Mouse (Mus musculus) erythroblast, embryonic 14.5 days (primary cell): Measurements from ENCODE around the gene Clasrp. TPM values are rescaled to one million over a fixed set of nuclear protein-coding genes. Genes with fewer than 3 reads are reported as not detected.

Source experiments
- H3K27me3 ChIP-seq: 2 replicates; pipeline ENCODE4 v1.6.1; 2012; ENCODE audit warnings: inconsistent platforms; ENCODE audit not compliant: control insufficient read depth
- H3K36me3 ChIP-seq: 2 replicates; pipeline ENCODE4 v1.6.1; 2012; ENCODE audit warnings: mild to moderate bottlenecking, inconsistent platforms; ENCODE audit not compliant: control insufficient read depth
- H3K4me1 ChIP-seq: 2 replicates; pipeline ENCODE4 v1.6.1; 2012; ENCODE audit warnings: inconsistent platforms; ENCODE audit not compliant: control insufficient read depth
- H3K4me3 ChIP-seq: replicated peaks from 2 replicates; pipeline ENCODE3; 2012; ENCODE audit warnings: moderate library complexity, mild to moderate bottlenecking, inconsistent platforms
- H3K9me3 ChIP-seq: 2 replicates; pipeline ENCODE4 v1.6.1; 2012; ENCODE audit warnings: low read length, inconsistent platforms, mixed read lengths; ENCODE audit not compliant: control insufficient read depth
- GATA1 ChIP-seq: IDR thresholded peaks from 2 replicates; pipeline ENCODE4 v1.6.1; 2012; ENCODE audit warnings: low read length, inconsistent platforms, mixed read lengths
- TAL1 ChIP-seq: IDR thresholded peaks from 3 replicates; pipeline ENCODE4 v1.6.1; 2012; ENCODE audit warnings: low read length, inconsistent platforms, mixed read lengths
- polyA plus RNA-seq: library from polyadenylated mRNA; stranded (reverse); fragments of >175 nt; gene quantifications from 2 replicates; pipeline ENCODE4 v1.2.3, GENCODE M21; 2012

Gene Clasrp
- polyA plus RNA-seq, 1 experiment: 10.2 TPM

DNA sequence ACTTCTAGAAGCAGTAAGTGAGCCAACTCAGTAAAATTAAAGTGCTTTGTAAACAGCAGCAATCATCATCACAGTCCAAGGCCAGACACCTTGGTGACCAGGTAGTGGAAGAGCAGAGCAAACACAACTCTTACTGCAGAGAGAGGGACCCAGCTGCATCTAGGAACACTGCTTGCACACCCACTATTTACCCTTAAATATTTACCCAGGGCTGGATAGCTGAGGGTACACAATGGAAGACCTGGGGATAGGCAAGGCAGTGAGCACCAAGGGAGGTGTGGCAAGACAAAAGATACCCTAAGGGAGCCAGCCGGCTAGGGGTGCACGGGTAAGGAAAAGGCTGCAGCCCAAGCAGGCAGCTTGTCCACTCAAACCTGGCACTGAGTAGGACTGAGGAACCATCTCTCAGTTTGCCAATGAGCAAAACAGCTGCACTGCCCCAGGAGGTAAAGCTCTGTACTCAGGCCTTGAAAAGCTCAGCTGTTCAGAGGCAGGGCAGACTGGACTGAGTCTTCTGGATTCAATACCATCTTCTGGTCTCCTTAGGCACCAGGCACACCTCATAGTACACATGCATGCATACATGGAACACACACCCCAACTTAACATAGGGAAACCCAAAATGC lies 56.8 kb downstream of the Clasrp start:
- H3K27me3 ChIP-seq: no peaks in the 10 kb centered on the region
- H3K9me3 ChIP-seq: no peaks in the 10 kb centered on the region
- TF ChIP-seq GATA1: no peak
- no peak for TF ChIP-seq TAL1
- peaks cover 94% of the 10 kb centered on the region for H3K36me3 ChIP-seq
- peaks cover 58% of the 10 kb centered on the region for H3K4me1 ChIP-seq
- no peak overlapping the region for H3K4me3 ChIP-seq

DNA sequence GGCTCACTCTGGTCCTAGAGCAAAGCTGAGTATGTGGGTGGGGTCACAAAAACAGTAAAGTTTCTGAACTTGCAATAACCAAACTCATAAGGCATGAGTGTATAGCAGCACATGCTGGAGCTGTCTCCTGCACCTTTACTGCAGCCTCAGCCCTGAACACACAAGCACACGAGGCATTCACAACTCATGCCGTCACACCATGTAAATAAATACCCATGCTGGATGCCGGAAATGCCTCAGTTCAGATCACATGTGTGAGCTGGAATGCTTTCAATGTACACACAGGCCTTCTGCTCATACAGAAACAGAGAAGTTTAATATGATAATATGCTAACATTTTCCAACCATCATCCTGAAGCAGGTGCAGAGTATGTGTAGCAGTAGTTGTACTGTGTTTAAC lies 58.3 kb downstream of the Clasrp start:
- no peaks in the 10 kb centered on the region for H3K27me3 ChIP-seq
- peaks cover 94% of the 10 kb centered on the region for H3K36me3 ChIP-seq
- H3K9me3 ChIP-seq: no peaks in the 10 kb centered on the region
- peaks cover 61% of the 10 kb centered on the region for H3K4me1 ChIP-seq
- TF ChIP-seq TAL1 (no peak), GATA1 (no peak)
- H3K4me3 ChIP-seq: no peak overlapping the region

DNA sequence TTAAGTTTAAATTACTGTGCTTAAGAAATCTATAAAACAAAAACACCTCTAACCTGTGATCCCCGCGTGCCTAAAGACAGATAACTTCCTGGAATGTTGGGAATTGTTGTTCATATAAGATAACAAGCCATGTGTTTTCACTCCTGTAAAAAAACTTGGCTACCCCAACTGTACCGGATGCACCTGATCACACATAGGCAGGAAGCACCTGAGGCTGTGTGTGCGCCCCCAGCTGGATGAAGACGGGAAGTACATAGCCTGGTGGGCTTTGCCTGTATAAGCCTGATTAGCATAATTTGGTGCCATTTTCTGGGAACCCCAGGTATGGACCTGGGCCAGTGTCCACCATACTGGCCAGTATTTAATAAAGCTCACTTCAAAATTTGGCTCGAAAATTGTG lies 60.7 kb downstream of the Clasrp start:
- TF ChIP-seq GATA1: no peak
- no peak for TF ChIP-seq TAL1
- Histone ChIP-seq H3K36me3 (peaks cover 90% of the 10 kb centered on the region), H3K27me3 (no peaks in the 10 kb centered on the region), H3K4me1 (peaks cover 58% of the 10 kb centered on the region), H3K4me3 (no peak overlapping the region), H3K9me3 (no peaks in the 10 kb centered on the region)

DNA sequence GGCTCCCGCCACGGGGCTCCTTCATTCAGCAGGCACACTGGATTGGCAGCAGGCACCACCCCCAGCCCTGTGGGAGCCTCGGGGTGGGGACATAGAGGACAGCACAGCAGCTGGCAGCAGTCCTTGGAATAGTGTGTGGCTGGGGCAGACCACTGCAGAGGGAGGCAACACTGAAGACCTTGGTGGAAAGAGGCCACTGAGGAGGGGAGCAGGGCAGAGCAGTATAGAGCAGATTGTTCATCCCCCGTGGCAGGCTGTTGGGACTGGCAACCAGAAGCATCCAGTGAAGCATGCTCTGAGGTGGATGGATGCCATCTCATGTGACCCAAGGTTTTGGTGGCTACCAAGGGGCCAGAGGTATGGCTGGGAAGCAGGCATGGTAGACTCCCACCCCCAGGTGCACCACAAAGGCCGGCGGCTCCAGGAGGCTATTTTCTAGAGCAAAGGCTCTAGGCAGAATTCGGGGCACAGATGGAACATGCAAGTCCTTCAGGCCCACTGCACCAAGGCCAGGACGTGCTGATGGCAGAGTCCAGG lies 62.1 kb downstream of the Clasrp start:
- Histone ChIP-seq H3K9me3 (no peaks in the 10 kb centered on the region), H3K4me1 (peaks cover 52% of the 10 kb centered on the region), H3K27me3 (no peaks in the 10 kb centered on the region), H3K4me3 (no peak overlapping the region), H3K36me3 (peaks cover 89% of the 10 kb centered on the region)
- TF ChIP-seq GATA1: no peak
- TF ChIP-seq TAL1: no peak

DNA sequence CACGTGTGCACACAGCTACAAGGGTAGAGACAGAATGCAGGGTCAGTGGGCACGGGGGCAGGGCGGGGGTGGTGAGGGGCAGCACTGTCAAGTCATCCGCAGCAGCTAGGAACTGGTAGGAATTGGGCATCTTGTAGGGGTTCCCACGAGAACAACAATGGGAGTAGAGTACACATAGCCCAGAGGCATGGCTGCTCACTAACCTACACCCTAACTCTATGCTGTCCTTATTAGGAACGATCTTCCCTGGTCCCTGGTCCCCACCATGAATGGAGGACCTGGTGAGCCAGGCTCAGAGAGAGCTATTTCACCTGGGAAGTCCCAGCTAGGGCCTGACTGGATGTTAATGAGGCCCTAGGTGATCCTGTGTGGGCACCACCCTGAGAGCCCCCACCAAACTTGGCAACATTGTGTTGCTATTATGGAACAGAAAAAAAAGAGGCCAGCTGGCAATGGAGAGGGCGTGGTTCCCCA lies 62.6 kb downstream of the Clasrp start:
- no peak for TF ChIP-seq TAL1
- TF ChIP-seq GATA1: no peak
- Histone ChIP-seq H3K4me3 (no peak overlapping the region), H3K27me3 (no peaks in the 10 kb centered on the region), H3K36me3 (peaks cover 88% of the 10 kb centered on the region), H3K9me3 (no peaks in the 10 kb centered on the region), H3K4me1 (peaks cover 50% of the 10 kb centered on the region)

DNA sequence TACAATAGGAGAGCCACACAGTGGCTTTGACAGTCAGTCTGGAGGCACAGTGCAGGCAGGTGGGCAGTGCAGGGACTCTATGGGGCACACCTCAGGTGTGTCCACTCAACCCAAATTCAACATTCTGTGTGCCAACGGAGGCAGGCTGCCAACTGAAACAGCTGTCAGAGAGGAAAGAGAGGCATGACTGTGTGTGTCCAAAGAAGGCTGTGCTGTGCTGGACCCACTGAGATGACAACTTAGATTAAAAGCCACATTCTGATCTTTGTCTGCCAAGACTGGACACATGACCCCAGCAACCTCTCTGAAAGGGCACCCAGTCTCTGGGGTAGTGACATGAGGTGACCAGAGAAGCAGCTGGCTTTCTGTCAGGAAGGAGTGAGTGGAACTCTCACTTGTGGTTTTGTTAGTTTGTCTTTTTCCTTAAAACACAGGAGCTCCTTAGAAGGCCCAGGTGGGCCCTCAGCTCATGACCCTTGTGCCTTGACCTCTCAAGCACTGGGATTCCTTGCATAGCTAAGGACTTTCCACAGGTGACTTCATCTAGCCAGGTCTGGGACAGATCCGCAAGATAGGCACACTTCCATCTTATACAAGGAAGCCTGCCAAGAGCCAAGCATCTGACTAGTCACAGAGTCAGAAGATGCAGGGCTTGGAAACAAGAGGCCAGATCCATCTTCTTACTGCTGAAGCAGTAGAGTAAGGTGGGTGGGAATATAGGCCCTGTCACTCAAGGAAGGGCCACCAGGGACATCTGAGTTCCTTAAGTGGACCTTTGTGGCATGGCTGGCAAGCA lies 63.3 kb downstream of the Clasrp start:
- TF ChIP-seq GATA1 (no peak), TAL1 (no peak)
- Histone ChIP-seq H3K27me3 (no peaks in the 10 kb centered on the region), H3K4me3 (no peak overlapping the region), H3K36me3 (peaks cover 88% of the 10 kb centered on the region), H3K4me1 (peaks cover 48% of the 10 kb centered on the region), H3K9me3 (no peaks in the 10 kb centered on the region)

DNA sequence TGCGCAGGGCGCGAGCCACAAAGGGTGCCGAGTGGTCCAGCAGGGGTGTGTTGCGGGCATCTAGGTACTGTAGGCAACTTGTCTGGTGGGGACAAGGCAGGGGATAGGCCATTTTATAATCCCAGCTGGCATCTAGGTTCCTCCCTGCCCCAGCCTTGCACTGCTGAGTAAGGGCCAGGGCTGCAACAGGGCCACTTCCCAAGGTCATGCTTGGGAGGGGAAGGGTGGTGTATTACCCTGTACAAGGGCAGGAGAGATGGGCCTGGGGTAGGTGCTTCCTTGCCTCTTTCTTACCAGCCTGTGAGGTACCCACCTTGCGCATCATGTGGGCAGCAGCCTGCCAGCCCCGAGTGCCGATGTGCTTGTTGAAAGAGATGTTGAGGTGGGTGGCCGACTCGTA lies 69.6 kb downstream of the Clasrp start:
- no peaks in the 10 kb centered on the region for H3K9me3 ChIP-seq
- peaks cover 18% of the 10 kb centered on the region for H3K4me1 ChIP-seq
- H3K27me3 ChIP-seq: no peaks in the 10 kb centered on the region
- TF ChIP-seq GATA1 (no peak), TAL1 (no peak)
- peaks cover 94% of the 10 kb centered on the region for H3K36me3 ChIP-seq
- H3K4me3 ChIP-seq: no peak overlapping the region

DNA sequence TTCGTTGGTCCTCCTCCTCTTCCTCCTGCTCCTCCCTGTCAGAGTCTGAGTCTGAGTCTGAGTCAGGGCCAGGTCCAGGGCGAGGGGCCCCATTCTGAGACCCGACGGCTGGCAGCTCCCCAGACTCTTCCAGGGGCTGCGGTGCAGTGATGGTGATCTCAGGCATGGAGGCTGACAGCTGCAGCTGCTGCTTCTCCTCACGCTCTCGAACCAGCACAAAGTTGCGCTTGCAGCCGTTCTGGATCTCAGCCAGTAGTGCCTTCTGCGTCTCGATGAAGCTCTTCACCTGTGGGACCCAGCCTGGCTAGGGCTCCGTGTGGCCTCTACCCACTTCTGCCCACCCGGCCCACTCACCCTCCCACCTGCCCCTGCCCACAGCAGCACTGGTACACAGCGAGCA lies 72.0 kb downstream of the Clasrp start:
- peaks cover 90% of the 10 kb centered on the region for H3K36me3 ChIP-seq
- no peaks in the 10 kb centered on the region for H3K27me3 ChIP-seq
- H3K9me3 ChIP-seq: no peaks in the 10 kb centered on the region

DNA sequence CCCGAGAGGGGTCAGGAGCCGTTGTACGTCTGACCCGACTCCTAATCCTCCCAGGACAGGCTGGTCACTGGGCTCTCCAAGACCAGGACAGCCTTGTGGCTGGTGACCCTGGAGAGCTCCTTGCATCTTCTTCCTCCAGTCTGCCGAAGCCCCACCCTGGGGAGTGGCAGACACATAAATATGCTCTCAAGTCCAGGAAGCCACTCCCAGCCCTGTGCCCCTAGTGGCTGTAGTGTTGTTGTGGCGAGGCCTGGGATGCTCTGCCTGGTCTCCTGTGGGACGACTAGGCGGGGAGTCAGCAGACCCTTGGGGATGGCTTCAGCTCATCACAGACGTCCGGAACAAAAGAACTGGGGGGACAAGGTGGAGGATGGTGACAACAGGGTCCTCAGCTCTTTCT lies 73.2 kb downstream of the Clasrp start:
- Histone ChIP-seq H3K36me3 (peaks cover 79% of the 10 kb centered on the region), H3K4me3 (no peak overlapping the region), H3K4me1 (peaks cover 9% of the 10 kb centered on the region), H3K27me3 (no peaks in the 10 kb centered on the region), H3K9me3 (no peaks in the 10 kb centered on the region)
- no peak for TF ChIP-seq TAL1
- no peak for TF ChIP-seq GATA1

More for the DNA sequence above, 72.0 kb downstream of the Clasrp start:
- H3K4me3 ChIP-seq: no peak overlapping the region
- TF ChIP-seq TAL1: no peak
- TF ChIP-seq GATA1: no peak
- peaks cover 12% of the 10 kb centered on the region for H3K4me1 ChIP-seq

Other genes starting within 250 kb of the Clasrp start
- gene Cd3eap, start 245.0 kb downstream of the Clasrp start, polyA plus RNA-seq: 0.70 and 0.83 TPM in 2 replicates
- gene Ppp1r13l, start 244.7 kb downstream of the Clasrp start, polyA plus RNA-seq: 0.96 and 1.0 TPM in 2 replicates
- 1.4 and 1.6 TPM in 2 replicates for gene Ercc2, start 222.5 kb downstream of the Clasrp start, polyA plus RNA-seq
- gene Klc3, start 200.4 kb downstream of the Clasrp start, polyA plus RNA-seq: not detected in 2 replicates
- not detected in 2 replicates for gene Ckm, start 199.7 kb downstream of the Clasrp start, polyA plus RNA-seq
- gene Mark4, start 145.7 kb downstream of the Clasrp start, polyA plus RNA-seq: 0.45 and 0.52 TPM in 2 replicates
- gene Exoc3l2, start 141.2 kb downstream of the Clasrp start, polyA plus RNA-seq: 0.01 and 0.04 TPM in 2 replicates
- 0.46 and 0.49 TPM in 2 replicates for gene Bloc1s3, start 96.1 kb downstream of the Clasrp start, polyA plus RNA-seq
- 10.9 and 13.1 TPM in 2 replicates for gene Trappc6a, start 96.1 kb downstream of the Clasrp start, polyA plus RNA-seq
- gene Nkpd1, start 86.6 kb downstream of the Clasrp start, polyA plus RNA-seq: 0.02 TPM in 1 of 2 replicates, not detected in the other
- 26.4 and 32.4 TPM in 2 replicates for gene Ppp1r37, start 41.4 kb downstream of the Clasrp start, polyA plus RNA-seq
- 0.14 and 0.16 TPM in 2 replicates for gene Zfp296, start 27.2 kb downstream of the Clasrp start, polyA plus RNA-seq
- gene Gemin7, start 26.9 kb downstream of the Clasrp start, polyA plus RNA-seq: 12.9 and 13.5 TPM in 2 replicates
- gene Relb, start 25.0 kb upstream of the Clasrp start, polyA plus RNA-seq: 0.32 and 0.48 TPM in 2 replicates
- gene Clptm1, start 60.5 kb upstream of the Clasrp start, polyA plus RNA-seq: 15.2 and 16.7 TPM in 2 replicates
- 0.32 and 0.99 TPM in 2 replicates for gene Apoc2, start 73.5 kb upstream of the Clasrp start, polyA plus RNA-seq
- not detected in 2 replicates for gene Gm44805, start 76.9 kb upstream of the Clasrp start, polyA plus RNA-seq
- gene Apoc4, start 77.0 kb upstream of the Clasrp start, polyA plus RNA-seq: 0.10 and 0.20 TPM in 2 replicates
- 0.94 and 1.3 TPM in 2 replicates for gene Apoc1, start 88.2 kb upstream of the Clasrp start, polyA plus RNA-seq
- gene Apoe, start 94.7 kb upstream of the Clasrp start, polyA plus RNA-seq: 12.1 and 14.3 TPM in 2 replicates
- gene Tomm40, start 111.0 kb upstream of the Clasrp start, polyA plus RNA-seq: 12.7 and 13.1 TPM in 2 replicates
- 0.13 and 0.15 TPM in 2 replicates for gene Nectin2, start 146.0 kb upstream of the Clasrp start, polyA plus RNA-seq
- 0.02 TPM in 1 of 2 replicates, not detected in the other for gene Bcam, start 166.5 kb upstream of the Clasrp start, polyA plus RNA-seq
- not detected in 2 replicates for gene Cblc, start 192.3 kb upstream of the Clasrp start, polyA plus RNA-seq
- 0.15 and 0.18 TPM in 2 replicates for gene Bcl3, start 218.3 kb upstream of the Clasrp start, polyA plus RNA-seq
- not detected in 2 replicates for gene Gm19345, start 247.5 kb upstream of the Clasrp start, polyA plus RNA-seq